Mouse (Mus musculus): ENCODE results near the gene Mpig6b.

- no peak for TF ChIP-seq CTCF (IDR thresholded peaks at IDR 0.05; ENCODE audit: low read depth, low read length)
- no peak for TF ChIP-seq POLR2A (IDR thresholded peaks at IDR 0.05; ENCODE audit: borderline replicate concordance, low read depth, low read length)
Observed at GRCm38 (mm10) chr17:35094475-35095365, 28.7 kb upstream of the Mpig6b start.
